Mouse (Mus musculus) T-cell, adult 2 months (primary cell): ENCODE measurements around the gene Rbm42.

Source experiments
- DNase-seq: peaks from one replicate; pipeline ENCODE4 v3.0.0; 2022; ENCODE audit warnings: low spot score

The Rbm42 gene

DNA sequence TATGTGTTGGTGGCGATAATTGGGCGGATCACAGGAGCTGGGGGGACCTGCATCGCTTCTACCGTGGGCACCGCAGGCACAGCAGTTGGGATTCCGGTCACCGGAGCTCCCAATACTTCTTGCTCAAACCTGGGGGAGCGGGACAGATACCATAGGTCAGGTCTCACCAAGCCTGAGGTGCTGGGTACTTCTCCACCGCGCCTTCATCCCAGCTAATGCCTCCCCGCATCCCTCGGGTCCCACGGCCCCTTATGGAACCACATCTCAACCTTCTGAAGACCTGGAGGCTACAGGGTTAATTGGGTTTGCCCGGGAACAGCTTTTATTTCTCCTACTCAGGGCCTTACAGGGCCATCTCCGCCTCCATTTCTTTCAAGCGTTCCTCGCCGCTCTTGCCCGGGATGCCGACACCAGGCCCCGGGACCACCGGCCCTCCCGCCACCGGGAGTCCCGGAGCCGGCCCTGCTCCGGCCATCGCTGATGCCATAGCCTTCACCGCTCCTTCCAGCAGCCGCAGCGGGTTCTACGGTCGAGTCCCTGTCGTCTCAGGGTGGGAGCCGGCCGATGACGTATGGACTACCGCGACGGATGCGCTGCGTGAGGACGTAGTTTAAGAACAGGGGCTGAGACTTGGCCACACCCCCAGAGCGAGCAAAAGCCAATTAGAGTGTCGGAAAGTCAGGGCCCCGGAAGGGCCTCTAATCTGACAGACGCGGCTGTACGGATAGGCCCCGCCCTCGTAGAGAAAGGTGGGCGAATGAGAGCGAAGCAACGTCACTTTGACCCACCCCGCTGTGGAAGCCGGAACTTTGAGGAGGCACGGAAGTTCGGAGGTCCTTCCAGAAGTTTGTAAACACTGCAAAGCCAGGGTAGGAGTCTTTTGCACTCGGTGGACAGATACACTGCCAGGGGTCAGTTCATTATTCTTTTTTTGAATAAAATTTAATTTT lies at the start of gene Rbm42:
Rbm42 (minus strand) TSS at position 727 of the 950 bp plus-strand sequence.
- DNase-seq: peak; percentile 99

GRCm38 (mm10) chr7:30698589-30698988 lies 48.5 kb upstream of the Rbm42 start, which contains the start of gene 2200002J24Rik:
TSS of gene 2200002J24Rik (plus strand) at chr7:30698926.
- DNase-seq: no peak

- no peak for DNase-seq
Observed at GRCm38 (mm10) chr7:30698101-30698500, 48.0 kb upstream of the Rbm42 start.

DNA sequence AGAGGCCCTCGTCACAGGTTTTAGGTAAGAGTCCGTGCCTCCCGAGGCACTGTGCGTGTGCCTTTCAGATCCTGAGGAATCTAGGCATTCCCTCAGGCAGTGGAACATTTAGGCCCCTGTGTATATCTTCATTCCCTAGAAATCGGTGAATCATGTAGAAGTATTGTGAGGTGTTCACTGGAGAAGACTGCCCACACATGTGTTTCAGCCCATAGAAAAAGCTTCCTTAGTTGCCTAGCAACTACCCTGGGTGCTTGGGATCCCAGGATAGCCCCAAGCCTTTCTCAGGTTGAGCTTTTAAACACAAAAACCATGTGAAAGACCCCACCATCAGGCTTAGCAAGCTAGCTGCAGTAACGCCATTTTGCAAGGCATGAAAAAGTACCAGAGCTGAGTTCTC lies 38.2 kb upstream of the Rbm42 start:
- DNase-seq: no peak

GRCm38 (mm10) chr7:30683425-30683824 lies 33.3 kb upstream of the Rbm42 start:
- no peak for DNase-seq

DNA sequence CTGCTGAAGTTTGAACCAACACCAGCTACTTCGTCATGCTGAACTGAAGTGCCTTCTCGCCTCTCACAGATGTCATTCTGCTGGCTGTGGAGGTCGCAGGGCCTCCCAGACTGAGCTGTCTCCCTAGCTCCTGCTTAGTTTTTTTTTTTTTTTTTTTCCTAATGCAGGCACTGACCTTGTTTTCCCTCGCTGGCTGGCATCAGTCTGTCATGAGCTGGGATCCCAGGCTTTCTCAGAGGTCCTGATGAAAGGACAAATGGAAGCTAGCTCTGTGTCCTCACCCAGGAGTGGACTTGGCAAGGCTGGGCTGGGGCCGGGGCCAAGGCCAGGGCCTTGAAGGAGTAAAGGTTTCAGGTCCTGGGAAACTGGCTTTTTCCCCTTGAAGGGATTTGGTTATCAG lies 31.8 kb upstream of the Rbm42 start:
- no peak for DNase-seq

DNA sequence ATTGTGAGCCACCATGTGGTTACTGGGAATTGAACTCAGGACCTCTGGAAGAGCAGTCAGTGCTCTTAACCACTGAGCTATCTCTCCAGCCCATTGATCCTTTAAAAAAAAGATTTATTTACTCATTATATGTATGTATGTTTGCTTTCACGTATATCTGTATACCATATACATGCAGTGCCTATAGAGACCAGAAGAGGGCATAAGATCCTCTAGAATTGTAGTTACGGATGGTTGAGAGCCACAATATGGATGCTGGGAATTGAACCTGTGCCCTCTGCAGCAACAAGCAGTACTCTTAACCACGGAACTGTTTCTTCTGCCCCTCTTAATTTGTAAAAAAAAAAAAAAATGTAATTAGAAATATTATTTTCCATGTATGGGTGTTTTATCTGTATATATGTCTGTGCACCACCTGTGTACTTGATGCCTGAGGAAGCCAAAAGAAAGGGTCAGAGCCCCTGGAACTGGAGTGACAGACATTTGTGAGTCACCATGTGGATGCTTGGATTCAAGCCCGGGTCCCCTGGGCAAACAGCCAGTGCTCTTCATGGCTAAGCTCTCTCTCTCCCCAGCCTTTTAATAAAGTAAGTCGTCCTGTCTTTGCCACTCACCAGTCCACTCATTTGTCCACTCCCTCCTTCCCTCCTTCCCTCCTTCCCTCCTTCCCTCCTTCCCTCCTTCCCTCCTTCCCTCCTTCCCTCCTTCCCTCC lies 28.3 kb upstream of the Rbm42 start:
- no peak for DNase-seq

DNA sequence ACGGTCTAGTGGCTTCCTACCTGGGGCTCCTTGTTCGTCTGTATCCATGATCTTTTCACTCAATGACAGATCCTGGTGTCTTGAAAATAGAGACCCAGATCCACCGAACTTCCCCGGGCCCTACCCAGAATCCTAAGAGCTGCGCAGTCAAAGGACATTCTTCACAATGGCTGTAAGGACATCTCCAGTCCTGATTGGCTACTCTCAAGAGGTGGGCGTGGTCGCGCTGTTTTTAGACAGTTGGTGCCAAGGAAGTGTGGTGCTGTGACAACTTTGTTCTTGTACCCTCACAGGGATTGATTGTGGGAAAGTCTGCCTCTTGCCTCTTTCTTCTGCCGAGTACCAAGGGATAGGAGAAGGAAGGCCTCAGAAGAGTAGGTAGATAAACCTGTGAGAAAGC lies 21.4 kb upstream of the Rbm42 start, which contains the start of gene Pmis2:
Pmis2 (minus strand) TSS at position 126 of the 400 bp plus-strand sequence.
- DNase-seq: no peak

DNA sequence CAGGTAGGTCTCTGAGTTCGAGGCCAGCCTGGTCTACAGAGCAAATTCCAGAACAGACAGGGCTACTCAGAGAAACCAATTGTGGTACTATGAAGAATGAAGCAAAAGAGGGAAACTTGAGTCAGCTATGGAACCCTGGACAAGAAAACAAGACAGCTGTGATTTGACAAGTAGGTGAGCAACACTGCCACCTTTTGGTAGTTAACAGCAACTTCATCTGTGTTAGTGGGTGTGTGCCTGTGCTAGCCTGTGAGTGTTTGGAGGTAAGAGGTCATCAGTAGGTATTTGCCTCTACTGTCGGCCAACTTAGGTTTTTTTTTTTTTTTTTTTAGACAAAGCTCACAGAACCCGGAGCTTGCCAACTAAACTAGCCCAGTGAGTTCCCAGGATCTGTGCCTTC lies 19.1 kb upstream of the Rbm42 start:
- DNase-seq: no peak

DNA sequence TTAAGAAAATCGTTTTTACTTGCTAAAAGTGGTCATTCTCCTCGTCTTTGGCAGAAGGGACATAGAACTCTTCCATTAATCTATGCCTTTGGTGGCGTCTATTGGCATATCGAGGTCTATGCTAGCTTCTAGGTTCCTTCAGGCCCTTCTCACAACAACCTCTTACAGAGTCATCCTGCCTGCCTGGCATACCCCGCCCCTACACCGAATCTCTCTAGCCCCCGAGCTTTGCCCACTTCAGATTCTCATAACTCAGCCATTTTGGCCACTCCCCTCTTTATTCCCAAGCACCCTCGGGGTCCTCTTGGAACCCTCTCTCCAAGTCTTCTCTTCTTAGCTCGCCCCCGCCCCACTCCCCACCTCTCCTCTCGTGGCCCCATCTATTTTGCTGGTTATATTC lies 15.2 kb upstream of the Rbm42 start:
- no peak for DNase-seq

- peak; percentile 91 for DNase-seq
Observed at GRCm38 (mm10) chr7:30664529-30665200, 14.5 kb upstream of the Rbm42 start, which contains the start of gene Haus5. TSS of gene Haus5 (minus strand) at chr7:30664994.

DNA sequence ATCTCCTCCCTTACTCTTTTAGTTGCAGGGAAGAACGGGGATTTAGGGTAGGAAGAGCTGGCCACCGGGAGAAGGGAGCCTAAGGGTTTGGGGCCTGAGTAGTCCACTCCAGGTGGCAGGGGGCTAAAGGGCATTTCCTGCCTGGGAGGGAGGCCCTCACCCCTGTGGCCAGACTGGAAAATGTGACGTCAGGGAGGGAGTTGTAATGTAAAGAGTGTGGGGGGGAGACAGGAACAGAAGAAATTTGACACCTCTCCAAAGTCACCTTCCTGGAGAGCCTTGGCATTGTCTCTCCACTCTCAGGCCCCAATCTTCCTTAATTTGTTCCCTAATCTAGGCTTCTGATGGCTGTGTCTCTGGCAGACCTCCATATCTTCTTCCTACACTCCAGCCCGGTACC lies 11.0 kb downstream of the Rbm42 start:
- DNase-seq: no peak

GRCm38 (mm10) chr7:30636395-30636794 lies 13.7 kb downstream of the Rbm42 start:
- DNase-seq: no peak

DNA sequence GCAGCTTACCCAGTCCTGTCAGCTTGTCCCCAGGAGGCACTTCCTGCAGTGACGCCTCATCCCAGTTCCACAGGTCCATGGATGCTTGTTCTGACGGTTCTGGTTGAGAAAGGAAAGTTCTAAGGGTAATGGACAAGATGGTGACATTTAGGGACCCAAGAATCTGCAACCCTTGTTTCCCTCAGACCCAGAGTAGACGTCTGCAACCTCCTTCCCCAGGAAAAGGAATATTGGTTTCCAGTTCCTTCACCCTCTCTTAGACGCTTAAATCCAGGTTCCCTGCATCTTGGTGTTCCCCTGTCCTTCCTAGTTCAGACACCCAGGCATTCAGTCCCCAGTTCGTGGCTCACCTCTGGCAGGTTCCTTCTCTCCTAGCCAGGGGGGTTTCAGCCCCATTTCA lies 14.4 kb downstream of the Rbm42 start, which contains the start of gene Etv2:
Etv2 (minus strand) TSS at position 101 of the 400 bp plus-strand sequence.
- no peak for DNase-seq

DNA sequence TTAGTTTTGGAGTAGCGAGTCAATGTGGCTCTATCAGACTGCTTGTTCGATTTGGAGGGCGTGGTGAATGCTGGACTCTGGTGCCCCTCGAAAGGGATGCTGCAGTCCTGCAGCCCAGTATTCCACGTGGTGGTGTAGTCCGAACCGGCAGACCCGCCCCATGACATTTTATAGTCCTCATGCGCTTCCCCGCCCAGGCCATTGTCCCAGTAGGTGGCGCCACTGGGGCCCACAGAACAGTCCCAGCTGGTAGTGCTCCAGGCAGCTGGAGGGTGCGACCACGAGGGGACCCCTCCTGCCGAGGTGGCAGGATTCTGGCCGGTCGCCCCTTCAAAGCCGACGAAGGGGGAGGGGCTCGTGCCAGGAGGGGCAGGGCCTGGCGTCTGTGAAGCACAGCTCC lies 15.5 kb downstream of the Rbm42 start:
- DNase-seq: peak; percentile 51

GRCm38 (mm10) chr7:30633762-30634412 lies 16.2 kb downstream of the Rbm42 start:
- no peak for DNase-seq

DNA sequence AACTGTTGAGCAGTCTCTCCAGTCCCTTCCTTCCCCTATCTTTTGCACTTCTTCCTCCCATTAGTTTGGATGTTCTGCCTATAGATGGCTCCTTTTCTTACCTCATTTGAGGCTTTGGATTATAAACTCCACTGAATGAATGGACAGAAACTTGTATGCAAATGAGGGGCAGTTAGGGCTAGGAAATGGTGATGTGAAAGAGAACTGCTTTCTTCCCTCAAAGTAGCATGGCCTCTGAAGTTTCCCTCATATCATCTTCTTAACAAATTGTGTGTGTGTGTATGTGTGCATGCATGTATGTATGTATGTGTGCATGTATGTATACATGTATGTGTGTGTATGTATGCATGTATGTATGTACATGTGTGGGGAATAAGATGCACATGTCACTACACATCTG lies 21.1 kb downstream of the Rbm42 start:
- no peak for DNase-seq

- DNase-seq: no peak
Observed at GRCm38 (mm10) chr7:30626647-30627046, 23.5 kb downstream of the Rbm42 start.

GRCm38 (mm10) chr7:30625530-30626384 lies 24.4 kb downstream of the Rbm42 start, which contains the start of gene Cox6b1:
TSS of gene Cox6b1 (minus strand) at chr7:30626151.
- peak; percentile 84 for DNase-seq

DNA sequence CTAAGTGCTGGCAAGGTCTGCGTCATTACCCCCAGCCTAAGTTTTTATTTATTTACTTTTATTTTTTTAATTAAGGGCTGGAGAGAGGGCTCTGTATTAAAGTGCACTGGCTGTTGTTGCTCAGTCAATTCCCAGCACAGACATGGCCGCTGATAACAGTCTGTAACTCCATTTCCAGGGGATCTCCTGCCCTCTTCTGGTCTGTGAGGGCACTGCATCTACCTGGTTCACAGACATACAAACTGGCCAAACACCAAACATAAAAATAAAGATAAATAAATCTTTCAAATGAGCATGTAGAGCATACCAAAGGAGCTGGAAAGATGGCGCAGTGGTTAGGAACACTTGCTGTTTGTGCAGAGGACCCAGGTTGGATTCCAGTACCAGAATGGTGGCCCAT lies 30.9 kb downstream of the Rbm42 start:
- DNase-seq: peak; percentile 32

DNA sequence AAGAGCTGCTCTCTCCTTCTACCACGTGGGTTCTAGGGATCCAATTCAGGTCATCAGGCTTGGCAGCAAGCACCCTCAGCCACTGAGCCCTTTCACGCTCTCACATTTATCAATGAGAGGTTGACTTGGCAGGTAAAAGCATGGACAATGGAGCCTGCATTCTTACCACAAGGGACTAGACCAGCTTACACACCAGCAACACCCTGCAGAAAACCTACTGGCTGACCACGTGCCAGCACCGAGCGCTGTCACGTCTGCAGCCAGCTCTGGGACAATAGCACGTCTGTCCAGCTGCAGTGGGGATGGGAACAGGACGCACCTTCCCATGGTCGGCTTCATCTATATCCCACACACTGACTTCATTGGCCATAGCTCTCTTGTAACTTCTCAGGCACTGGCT lies 31.5 kb downstream of the Rbm42 start:
- no peak for DNase-seq
